23 mouse cellular contexts compared by ENCODE assay signal in genomic region chr5:83421708-83422107, GRCm38 (mm10).
DNase-seq lines count a peak whose midpoint lies in the region; ATAC-seq lines count a peak whose summit lies in the region.
"Had no signal": no experiment of that assay in that cellular context is flagged by ENCODE, and none has a peak within 500 bp of the region (broad histone marks: within the 10 kb centered on the region; RNA-seq: fewer than 3 reads in every experiment).

No protein-coding gene starts in this region.

- H3K9me3 ChIP-seq in heart, embryonic 13.5 days: no peaks in the 10 kb centered on the region
- no peaks in the 10 kb centered on the region for H3K9me3 ChIP-seq in intestine, embryonic 15.5 days
- H3K9me3 ChIP-seq in intestine, embryonic 16.5 days (ENCODE audit: control insufficient read depth, low read length): no peaks in the 10 kb centered on the region
- H3K9me3 ChIP-seq in stomach, embryonic 16.5 days (replicated peaks; ENCODE audit: control insufficient read depth, low read length): no peaks in the 10 kb centered on the region
- H3K9me3 ChIP-seq in hindbrain, embryonic 12.5 days (replicated peaks): no peaks in the 10 kb centered on the region
- H3K9me3 ChIP-seq: embryonic facial prominence, embryonic 12.5 days; forebrain, embryonic 12.5 days; forebrain, embryonic 15.5 days; hindbrain, embryonic 15.5 days had no signal

- H3K9ac ChIP-seq in heart, embryonic 13.5 days: no peak overlapping the region
- no peak overlapping the region for H3K9ac ChIP-seq in intestine, embryonic 15.5 days
- H3K9ac ChIP-seq in intestine, embryonic 16.5 days (ENCODE audit: low read depth, low read length): no peak overlapping the region
- H3K9ac ChIP-seq in stomach, embryonic 16.5 days (ENCODE audit: low read length): no peak overlapping the region
- no peak overlapping the region for H3K9ac ChIP-seq in hindbrain, embryonic 12.5 days
- H3K9ac ChIP-seq: embryonic facial prominence, embryonic 12.5 days; forebrain, embryonic 12.5 days; forebrain, embryonic 15.5 days; hindbrain, embryonic 15.5 days had no signal

- no peak for DNase-seq in heart, adult 11 months
- DNase-seq in gastrocnemius, adult 8-10 months (ENCODE audit: low spot score in 2 of 2): no peak
- DNase-seq: adrenal gland, adult 2 months; adrenal gland, postnatal 14 days; cerebellum, adult 11 months; cerebellum, adult 2 months; cerebellum, adult 9-11 months; cerebellum, postnatal 36 days; gastrocnemius, postnatal 14 days; heart, adult 18-20 months; heart, postnatal 4 days; kidney, adult 2 months had no signal

- WGBS in heart, embryonic 13.5 days: 29% methylated on average over 5 of the region's 5 CpGs
- WGBS in intestine, embryonic 15.5 days: 68% methylated on average over 5 of the region's 5 CpGs
- WGBS in intestine, embryonic 16.5 days: 63% methylated on average over 5 of the region's 5 CpGs
- WGBS in stomach, embryonic 16.5 days: 59% methylated on average over 5 of the region's 5 CpGs
- WGBS in hindbrain, embryonic 12.5 days: 84% methylated on average over 5 of the region's 5 CpGs

- H3K27ac ChIP-seq in heart, embryonic 13.5 days (replicated peaks): no peak overlapping the region
- no peak overlapping the region for H3K27ac ChIP-seq in intestine, embryonic 15.5 days
- no peak overlapping the region for H3K27ac ChIP-seq in intestine, embryonic 16.5 days (ENCODE audit: low read length)
- no peak overlapping the region for H3K27ac ChIP-seq in stomach, embryonic 16.5 days (ENCODE audit: low read length)
- no peak overlapping the region for H3K27ac ChIP-seq in hindbrain, embryonic 12.5 days
- H3K27ac ChIP-seq: embryonic facial prominence, embryonic 12.5 days; forebrain, embryonic 12.5 days; forebrain, embryonic 15.5 days; hindbrain, embryonic 15.5 days had no signal

- H3K4me2 ChIP-seq in heart, embryonic 13.5 days: peak overlapping the region; percentile 35; the same call in 1 of the 2 replicates
- no peak overlapping the region for H3K4me2 ChIP-seq in intestine, embryonic 15.5 days (replicated peaks)
- no peak overlapping the region for H3K4me2 ChIP-seq in intestine, embryonic 16.5 days (ENCODE audit: low read depth, low read length)
- H3K4me2 ChIP-seq in stomach, embryonic 16.5 days (ENCODE audit: low read depth, low read length): no peak overlapping the region
- no peak overlapping the region for H3K4me2 ChIP-seq in hindbrain, embryonic 12.5 days (replicated peaks)
- H3K4me2 ChIP-seq: embryonic facial prominence, embryonic 12.5 days; forebrain, embryonic 12.5 days; forebrain, embryonic 15.5 days; hindbrain, embryonic 15.5 days had no signal

- H3K4me3 ChIP-seq in heart, embryonic 13.5 days: no peak overlapping the region
- H3K4me3 ChIP-seq in intestine, embryonic 15.5 days (replicated peaks): no peak overlapping the region
- H3K4me3 ChIP-seq in intestine, embryonic 16.5 days (ENCODE audit: low read length): no peak overlapping the region
- no peak overlapping the region for H3K4me3 ChIP-seq in stomach, embryonic 16.5 days (replicated peaks; ENCODE audit: low read length)
- H3K4me3 ChIP-seq in hindbrain, embryonic 12.5 days: no peak overlapping the region
- H3K4me3 ChIP-seq: embryonic facial prominence, embryonic 12.5 days; erythroblast, embryonic 14.5 days; forebrain, embryonic 12.5 days; forebrain, embryonic 15.5 days; hindbrain, embryonic 15.5 days had no signal

- H3K4me1 ChIP-seq in heart, embryonic 13.5 days: peaks cover 6% of the 10 kb centered on the region
- H3K4me1 ChIP-seq in intestine, embryonic 15.5 days (replicated peaks): no peaks in the 10 kb centered on the region
- H3K4me1 ChIP-seq in intestine, embryonic 16.5 days (ENCODE audit: control insufficient read depth, insufficient read depth, low read length): no peaks in the 10 kb centered on the region
- no peaks in the 10 kb centered on the region for H3K4me1 ChIP-seq in stomach, embryonic 16.5 days (ENCODE audit: control insufficient read depth, insufficient read depth, low read length)
- H3K4me1 ChIP-seq in hindbrain, embryonic 12.5 days: no peaks in the 10 kb centered on the region
- H3K4me1 ChIP-seq: embryonic facial prominence, embryonic 12.5 days; forebrain, embryonic 12.5 days; forebrain, embryonic 15.5 days; hindbrain, embryonic 15.5 days had no signal

- ATAC-seq in heart, embryonic 13.5 days (ENCODE audit: extremely low read depth, insufficient number of reproducible peaks, low FRiP score, low TSS enrichment): no peak
- ATAC-seq in intestine, embryonic 15.5 days: 0 out of 2 replicates have a peak, but pooled peaks have one; percentile 12
- ATAC-seq in intestine, embryonic 16.5 days: peak; percentile 64
- peak; percentile 72 for ATAC-seq in stomach, embryonic 16.5 days (ENCODE audit: insufficient read depth, low FRiP score)
- no peak for ATAC-seq in hindbrain, embryonic 12.5 days (ENCODE audit: low FRiP score)
- ATAC-seq: CD4-positive, CD25-positive, alpha-beta regulatory T cell, adult 4 months; forebrain, embryonic 15.5 days had no signal

- H3K27me3 ChIP-seq in heart, embryonic 13.5 days (replicated peaks): no peaks in the 10 kb centered on the region
- no peaks in the 10 kb centered on the region for H3K27me3 ChIP-seq in intestine, embryonic 15.5 days (replicated peaks)
- no peaks in the 10 kb centered on the region for H3K27me3 ChIP-seq in intestine, embryonic 16.5 days (replicated peaks; ENCODE audit: control insufficient read depth, insufficient read depth, low read length)
- H3K27me3 ChIP-seq in stomach, embryonic 16.5 days (ENCODE audit: control insufficient read depth, insufficient read depth, low read length): no peaks in the 10 kb centered on the region
- no peaks in the 10 kb centered on the region for H3K27me3 ChIP-seq in hindbrain, embryonic 12.5 days
- H3K27me3 ChIP-seq: embryonic facial prominence, embryonic 12.5 days; forebrain, embryonic 12.5 days; forebrain, embryonic 15.5 days; hindbrain, embryonic 15.5 days had no signal

- H3K36me3 ChIP-seq in heart, embryonic 13.5 days: no peaks in the 10 kb centered on the region
- H3K36me3 ChIP-seq in intestine, embryonic 15.5 days: no peaks in the 10 kb centered on the region
- H3K36me3 ChIP-seq in intestine, embryonic 16.5 days (ENCODE audit: control insufficient read depth, insufficient read depth, low read length): no peaks in the 10 kb centered on the region
- H3K36me3 ChIP-seq in stomach, embryonic 16.5 days (ENCODE audit: control insufficient read depth, insufficient read depth, low read length): no peaks in the 10 kb centered on the region
- H3K36me3 ChIP-seq in hindbrain, embryonic 12.5 days: no peaks in the 10 kb centered on the region
- H3K36me3 ChIP-seq: embryonic facial prominence, embryonic 12.5 days; forebrain, embryonic 12.5 days; forebrain, embryonic 15.5 days; hindbrain, embryonic 15.5 days had no signal

Comparison
In these comparisons a context has a peak if more than half of its experiments do, and no peak if none do; other contexts are left out.
1. ATAC-seq: peak in intestine, embryonic 15.5 days (single experiment), intestine, embryonic 16.5 days (single experiment) and stomach, embryonic 16.5 days (single experiment); none in heart, embryonic 13.5 days (single experiment) and hindbrain, embryonic 12.5 days (single experiment).